Mouse (Mus musculus) hindbrain, embryonic 12.5 days (tissue): ENCODE measurements around the gene Sly. TPM values are rescaled to one million over a fixed set of nuclear protein-coding genes. Genes with fewer than 3 reads are reported as not detected.
"Not testable (repeated sequence)": the region's sequence is repeated elsewhere in the genome, so short reads cannot be mapped to it uniquely, and the experiment has no call there.

Experiments used
- ATAC-seq: fragments of 200-750 bp; cut with Nextera tagmentation; 2 replicates; pipeline ENCODE4 v1.8.0; 2017; ENCODE audit warnings: moderate TSS enrichment; ENCODE audit not compliant: low FRiP score
- H3K27ac ChIP-seq: fragments of 300-500 bp; sonication (generic); 2 replicates; pipeline ENCODE4 v1.5.1; 2016; ENCODE audit warnings: mild to moderate bottlenecking
- H3K27me3 ChIP-seq: fragments of 300-500 bp; sonication (generic); 2 replicates; pipeline ENCODE4 v1.6.1; 2016; ENCODE audit warnings: mild to moderate bottlenecking
- H3K36me3 ChIP-seq: fragments of 300-500 bp; sonication (generic); 2 replicates; pipeline ENCODE4 v1.6.1; 2016; ENCODE audit warnings: mild to moderate bottlenecking
- H3K4me1 ChIP-seq: fragments of 300-500 bp; sonication (generic); 2 replicates; pipeline ENCODE4 v1.6.1; 2016
- H3K4me2 ChIP-seq: fragments of 300-500 bp; sonication (generic); replicated peaks from 2 replicates; pipeline ENCODE4 v1.6.1; 2016; ENCODE audit warnings: mild to moderate bottlenecking
- H3K4me3 ChIP-seq: fragments of 300-500 bp; sonication (generic); 2 replicates; pipeline ENCODE4 v1.5.1; 2016; ENCODE audit warnings: mild to moderate bottlenecking
- H3K9ac ChIP-seq: fragments of 300-500 bp; sonication (generic); 2 replicates; pipeline ENCODE4 v1.6.1; 2016; ENCODE audit warnings: mild to moderate bottlenecking, moderate library complexity
- H3K9me3 ChIP-seq: fragments of 300-500 bp; sonication (generic); replicated peaks from 2 replicates; pipeline ENCODE4 v1.6.1; 2016; ENCODE audit warnings: mild to moderate bottlenecking
- WGBS: fragments of 180-500 bp; shearing (Covaris S2); methylation state at CpG from one replicate; pipeline ENCODE4 v1.1.7; 2016; 5-methylcytosine and 5-hydroxymethylcytosine counted together
- polyA plus RNA-seq: library from polyadenylated mRNA; unstranded; fragments of >200 nt; fragmentation: Nextera tagmentation; extraction: Ambion mirVana; gene quantifications from 2 replicates; pipeline ENCODE4 v1.2.1, GENCODE M21; 2016

Gene Sly
- not detected in 2 replicates for polyA plus RNA-seq

DNA sequence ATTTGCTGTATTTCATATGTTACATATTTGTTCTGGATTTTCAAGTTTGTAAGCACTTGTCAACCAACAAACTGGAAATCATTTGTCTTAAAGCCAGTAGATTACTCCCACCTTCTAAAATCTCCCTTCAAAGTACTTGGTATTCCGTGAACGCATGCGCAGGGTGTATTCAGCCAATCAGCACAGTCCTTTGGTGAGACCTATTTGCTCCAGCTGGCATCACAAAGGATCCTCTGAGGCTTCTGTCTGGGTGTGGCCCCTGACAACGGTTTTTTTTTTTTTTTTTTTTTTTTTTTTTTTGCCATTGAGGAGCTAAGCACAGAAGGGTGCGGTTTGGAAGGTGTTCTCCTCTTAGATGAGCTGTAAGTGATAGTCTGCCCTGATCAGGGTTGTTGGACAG is at the start of gene Sly:
TSS of gene Sly (plus strand) at position 301 of the 400 bp plus-strand sequence.
- not testable (repeated sequence) for H3K9me3 ChIP-seq, H3K4me1 ChIP-seq, H3K4me2 ChIP-seq, H3K36me3 ChIP-seq, H3K9ac ChIP-seq, H3K4me3 ChIP-seq, ATAC-seq, H3K27ac ChIP-seq, H3K27me3 ChIP-seq
- WGBS = no CpG with 5 or more reads among the region's 5 CpGs
